Mouse (Mus musculus): ENCODE measurements around the gene Bbs5. TPM values are rescaled to one million over a fixed set of nuclear protein-coding genes. Genes with fewer than 3 reads are reported as not detected.

The Bbs5 gene
- not detected for total RNA-seq (2023)

DNA sequence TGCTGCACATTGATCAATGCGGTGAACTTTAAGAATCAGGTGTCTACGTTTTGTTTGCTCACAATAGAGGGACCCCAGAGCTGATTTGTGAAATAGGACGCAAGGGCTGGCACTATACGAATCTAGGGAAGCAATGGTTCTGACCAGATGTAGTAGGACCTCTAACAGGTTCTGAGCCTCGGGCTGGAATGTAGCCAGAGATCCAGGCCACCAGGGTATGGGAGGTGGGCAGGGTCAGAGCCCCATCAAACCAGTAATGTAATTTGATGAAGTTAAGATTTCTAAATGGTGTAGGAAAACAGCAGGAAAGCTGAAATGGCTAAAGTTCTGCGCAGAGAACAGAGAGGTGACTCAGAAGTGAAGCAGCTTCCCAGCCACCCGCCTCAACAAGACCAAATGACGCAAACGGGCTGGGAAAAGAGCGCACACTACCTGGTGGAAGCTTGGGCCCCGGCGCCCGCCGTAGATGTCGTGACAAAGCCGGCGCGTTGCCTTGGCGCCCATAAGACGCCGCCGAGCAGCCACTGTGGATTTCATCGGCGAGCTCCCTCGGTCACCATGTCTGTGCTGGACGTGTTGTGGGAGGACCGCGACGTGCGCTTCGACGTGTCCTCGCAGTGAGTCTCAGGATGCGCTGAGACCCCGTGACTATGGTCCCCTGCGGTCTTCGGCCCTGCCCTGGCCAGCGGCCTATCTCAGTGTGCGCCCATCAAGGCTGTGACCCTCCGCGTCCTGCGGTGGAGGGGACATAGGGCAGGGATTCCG is at the start of gene Bbs5:
Bbs5 (plus strand) TSS at position 446 of the 765 bp plus-strand sequence.

GRCm38 (mm10) chr2:69669853-69670252 is 22.9 kb downstream of the Bbs5 start, which contains the start of gene Klhl41:
Gene Klhl41, plus strand, starts transcription at chr2:69670120.

GRCm38 (mm10) chr2:69712981-69713625 is 66.1 kb downstream of the Bbs5 start, which contains the start of gene Fastkd1:
Gene Fastkd1, minus strand, starts transcription at chr2:69713516.

Other genes with a start within 250 kb of the Bbs5 start
- not detected for gene Lrp2, start 61.1 kb upstream of the Bbs5 start, total RNA-seq (2023)
- gene Klhl41, start 22.9 kb downstream of the Bbs5 start, total RNA-seq (2023): under 1 TPM in 1 of 2 experiments, not detected in 1; 0.21 TPM
- gene Fastkd1, start 66.3 kb downstream of the Bbs5 start, total RNA-seq (2023): 10 to 100 TPM; 19.3 to 20.8 TPM
- gene Ppig, start 75.4 kb downstream of the Bbs5 start, total RNA-seq (2023): 100 to 1,000 TPM in 1 of 2 experiments, 10 to 100 TPM in 1; 99.4 to 107 TPM
- gene Ccdc173, start 142.4 kb downstream of the Bbs5 start, total RNA-seq (2023): 1 to 10 TPM; 1.3 to 1.5 TPM
- 10 to 100 TPM; 27.5 to 29.8 TPM for gene Phospho2, start 142.5 kb downstream of the Bbs5 start, total RNA-seq (2023)
- gene Klhl23, start 174.8 kb downstream of the Bbs5 start, total RNA-seq (2023): under 1 TPM in 1 of 2 experiments, not detected in 1; 0.23 TPM
- gene Ssb, start 214.4 kb downstream of the Bbs5 start, total RNA-seq (2023): 100 to 1,000 TPM; 193 to 196 TPM
- 10 to 100 TPM; 16.2 to 18.0 TPM for gene Mettl5, start 238.4 kb downstream of the Bbs5 start, total RNA-seq (2023)